Mouse (Mus musculus) olfactory bulb, adult 2 months (tissue): ENCODE data around the gene Gm10985.

Source experiments
- CTCF ChIP-seq: fragments of 200-500 bp; IDR thresholded peaks from 2 replicates; pipeline ENCODE4 v1.5.1; 2012; ENCODE audit warnings: low read depth, mild to moderate bottlenecking, low read length, moderate library complexity; ENCODE audit not compliant: insufficient read depth
- POLR2A ChIP-seq: fragments of 200-500 bp; IDR thresholded peaks from 2 replicates; pipeline ENCODE4 v1.6.1; 2012; ENCODE audit warnings: mild to moderate bottlenecking, low read depth, low read length, moderate library complexity; ENCODE audit not compliant: insufficient read depth

DNA sequence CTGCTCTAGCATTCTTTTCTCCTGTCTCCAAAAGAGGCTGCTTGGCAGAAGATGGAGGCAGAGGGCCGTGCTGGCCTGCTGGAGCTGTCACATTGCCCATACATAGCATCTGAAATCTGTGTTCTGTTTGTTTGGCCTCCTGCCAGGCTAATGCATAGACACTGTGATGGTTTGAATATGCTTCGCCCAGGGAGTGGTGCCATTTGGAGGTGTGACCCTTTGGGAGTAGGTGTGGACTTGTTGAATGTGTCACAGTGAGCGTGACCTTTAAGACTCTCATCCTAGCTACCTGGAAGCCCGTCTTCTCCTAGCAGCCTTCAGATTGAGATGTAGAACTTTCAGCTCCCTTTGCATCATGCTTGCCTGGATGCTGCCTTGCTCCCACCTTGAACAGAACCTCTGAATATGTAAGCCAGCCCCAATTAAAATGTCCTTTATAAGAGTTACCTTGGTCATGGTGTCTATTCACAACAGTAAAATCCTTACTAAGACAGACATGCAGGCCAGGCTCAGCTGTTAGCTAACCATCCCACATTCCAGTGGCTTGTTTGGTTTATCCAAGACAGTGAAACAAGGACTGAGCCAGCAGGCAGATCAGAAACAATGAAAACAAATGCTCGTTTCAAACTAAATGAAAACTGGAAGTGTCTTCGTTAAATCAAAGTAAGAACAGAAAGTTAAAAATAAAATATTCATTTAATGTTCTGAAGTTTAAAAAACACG is 1.5 kb downstream of the Gm10985 start:
- TF ChIP-seq CTCF (no peak), POLR2A (no peak)
